Mouse (Mus musculus) cortical plate, adult 2 months (tissue): Measurements from ENCODE around the gene Acot1.

ENCODE experiments used
- CTCF ChIP-seq: fragments of 200-500 bp; IDR thresholded peaks from 2 replicates; pipeline ENCODE4 v1.5.1; 2011; ENCODE audit warnings: mild to moderate bottlenecking, control low read depth, low read length; ENCODE audit not compliant: insufficient read depth; ENCODE audit errors: extremely low read depth
- POLR2A ChIP-seq: fragments of 200-500 bp; IDR thresholded peaks from 2 replicates; pipeline ENCODE4 v1.6.1; 2011; ENCODE audit warnings: mild to moderate bottlenecking, low read length, control low read depth; ENCODE audit not compliant: insufficient read depth; ENCODE audit errors: extremely low read depth

DNA sequence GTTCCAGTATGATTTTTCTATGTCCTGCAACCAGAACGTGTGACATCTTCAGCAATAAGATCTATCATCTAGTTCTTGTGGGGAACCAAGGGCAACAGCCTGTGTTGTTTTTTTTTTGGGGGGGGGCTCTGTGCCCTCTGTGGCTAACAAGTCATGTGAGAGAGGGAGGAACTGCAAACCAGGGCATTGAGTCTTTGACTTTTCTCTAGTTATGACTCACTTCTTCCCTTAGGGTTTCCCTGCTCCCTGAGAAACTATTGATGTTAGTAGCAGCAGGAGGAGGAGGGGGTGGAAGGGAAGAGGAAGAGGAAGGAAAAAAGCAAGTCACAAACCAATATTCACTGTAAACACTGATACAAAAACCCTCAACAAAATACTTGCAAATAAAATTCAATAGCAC, 5.4 kb upstream of the Acot1 start:
- TF ChIP-seq POLR2A (no peak), CTCF (no peak)
